Mouse (Mus musculus): ENCODE results near the gene Farsa.
A peak's percentile ranks its signal among the peaks of the same experiment; 100 is the strongest.

The Farsa gene

DNA sequence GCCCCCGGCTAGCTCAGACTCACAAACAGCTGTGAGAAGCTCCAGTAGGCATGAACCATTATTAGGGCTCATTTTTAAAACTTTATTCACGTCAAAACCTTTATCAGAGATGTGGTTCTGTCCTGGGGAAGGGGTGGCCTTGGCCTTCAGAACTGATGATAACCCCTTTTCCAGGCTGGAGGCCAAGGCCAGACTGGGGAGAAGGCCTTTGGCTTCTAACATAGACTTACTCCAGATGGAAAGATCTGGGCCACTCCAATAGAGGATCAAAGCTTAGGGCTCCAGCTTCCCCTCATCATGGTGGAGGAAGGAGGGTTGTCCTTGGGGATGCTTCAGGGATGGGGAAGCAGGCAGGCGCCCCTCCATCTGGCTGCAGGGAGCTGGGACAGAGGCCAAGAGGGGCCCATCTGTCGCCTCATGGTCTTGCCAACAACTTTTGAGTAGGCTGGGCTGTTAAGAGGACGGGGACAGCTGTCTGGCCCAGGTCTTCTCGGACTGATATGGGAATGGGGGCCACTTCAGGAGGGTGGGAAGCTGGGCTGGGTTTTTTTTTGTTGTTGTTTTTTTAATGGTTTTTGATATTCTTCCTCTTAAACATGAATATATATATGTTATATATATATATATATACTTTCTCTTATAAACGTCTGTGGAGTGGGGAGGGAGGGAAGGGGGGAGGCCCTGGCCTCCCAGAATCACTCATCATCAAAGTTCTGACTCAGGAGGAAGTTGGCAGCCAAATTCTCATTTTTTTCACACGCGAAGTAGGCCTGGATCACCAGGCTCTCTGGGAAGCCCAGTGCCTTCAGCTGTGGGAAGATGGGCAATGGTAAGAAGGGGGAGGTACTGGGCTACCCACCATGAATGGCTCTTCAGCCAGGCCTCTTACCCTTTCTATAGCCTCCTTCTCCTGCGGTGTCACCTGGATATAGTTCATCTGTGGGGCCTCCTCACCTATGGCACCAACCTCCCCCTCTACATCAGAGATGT lies 21.6 kb upstream of the Farsa start:
- DNase-seq (ENCODE audit: low spot score in 2 of 2) = peak in 1 of 2 experiments; percentile 64

DNA sequence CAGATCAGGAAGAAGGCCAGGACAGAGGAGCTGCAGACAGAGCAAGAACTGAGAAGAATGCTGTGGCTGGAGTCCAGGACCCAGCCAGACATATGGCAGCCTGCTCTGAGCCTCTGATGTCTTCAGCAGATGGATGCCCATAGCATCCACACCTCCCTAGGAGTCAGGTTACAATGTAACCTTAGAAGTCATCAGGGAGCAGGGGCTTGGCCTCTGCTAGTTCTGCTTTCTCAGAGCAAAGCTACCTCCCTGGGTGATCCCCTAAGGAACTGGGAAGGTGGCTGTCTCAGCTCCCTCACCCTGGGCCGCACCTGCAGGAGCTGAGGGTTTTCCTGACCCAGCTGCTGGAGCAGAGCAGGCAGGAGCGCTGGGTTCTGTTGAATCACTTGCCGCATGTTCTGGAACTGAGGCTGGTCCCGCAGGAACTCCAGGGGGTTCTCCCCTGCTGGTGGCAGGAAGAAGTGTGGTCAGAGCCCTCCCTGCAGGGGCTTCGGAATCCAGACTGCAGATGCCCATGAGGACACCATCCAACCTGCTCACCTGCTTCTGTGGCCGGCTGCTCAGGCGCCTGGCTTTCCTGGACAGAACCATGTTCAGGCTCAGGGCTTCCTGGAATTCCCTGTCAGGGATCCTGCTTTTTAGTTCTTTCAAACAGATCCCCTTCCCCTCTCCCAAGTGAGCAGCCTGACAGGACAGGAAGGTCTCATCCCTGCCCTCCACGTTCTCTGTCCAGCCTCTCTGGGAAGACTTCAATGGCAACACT lies 19.5 kb upstream of the Farsa start:
- DNase-seq (ENCODE audit: low spot score in 2 of 2) = peak in 1 of 2 experiments; percentile 36

DNA sequence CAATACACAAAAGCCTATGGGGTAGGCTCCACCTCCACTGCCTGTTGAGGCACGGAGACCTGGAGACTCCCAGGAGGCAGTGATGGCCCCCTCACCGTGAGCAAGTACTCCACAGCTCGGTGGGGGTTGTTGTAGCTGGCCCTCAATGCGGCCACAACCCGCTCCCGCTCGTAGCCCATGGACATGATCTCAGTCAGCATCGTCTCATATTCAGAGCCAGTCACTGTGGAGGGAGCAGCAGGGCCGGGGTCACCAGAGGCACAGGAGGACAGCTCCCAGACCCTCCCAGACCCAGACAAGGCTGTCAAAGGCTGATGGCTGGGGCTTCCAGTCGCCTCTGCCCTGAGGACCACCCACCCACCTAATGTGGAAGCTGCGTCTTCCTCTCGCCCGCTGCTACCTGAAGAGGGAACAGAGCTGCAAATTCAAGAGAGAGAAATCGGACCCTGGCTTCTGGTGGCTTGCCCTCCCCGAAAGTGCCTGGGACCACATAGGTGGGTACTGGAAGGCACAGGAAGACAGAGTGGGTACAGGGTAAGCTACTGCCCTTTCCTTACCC lies 18.8 kb upstream of the Farsa start:
- peak in 1 of 2 experiments; percentile 74 for DNase-seq (ENCODE audit: low spot score in 2 of 2)

DNA sequence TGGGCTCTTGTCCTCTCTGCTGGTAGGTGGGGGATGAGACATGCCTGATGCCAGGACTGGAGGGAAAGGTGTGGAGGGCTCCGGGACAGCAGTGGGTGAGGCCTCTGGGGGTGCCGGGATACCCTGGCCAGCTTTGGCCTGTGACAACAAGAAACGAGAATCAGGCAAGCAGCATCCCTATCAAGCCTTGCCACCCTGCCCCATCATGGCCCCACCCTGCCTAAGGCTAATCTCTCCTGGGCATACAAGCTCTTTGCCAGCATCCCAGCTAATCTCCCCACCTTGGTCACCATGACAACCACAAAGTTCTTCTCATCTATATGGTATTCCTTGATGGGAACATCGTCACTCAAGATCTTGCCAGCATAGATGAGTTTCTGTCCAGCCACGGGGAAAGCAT lies 18.3 kb upstream of the Farsa start:
- peak; percentile 86 to 88 for DNase-seq (ENCODE audit: low spot score in 2 of 2)

DNA sequence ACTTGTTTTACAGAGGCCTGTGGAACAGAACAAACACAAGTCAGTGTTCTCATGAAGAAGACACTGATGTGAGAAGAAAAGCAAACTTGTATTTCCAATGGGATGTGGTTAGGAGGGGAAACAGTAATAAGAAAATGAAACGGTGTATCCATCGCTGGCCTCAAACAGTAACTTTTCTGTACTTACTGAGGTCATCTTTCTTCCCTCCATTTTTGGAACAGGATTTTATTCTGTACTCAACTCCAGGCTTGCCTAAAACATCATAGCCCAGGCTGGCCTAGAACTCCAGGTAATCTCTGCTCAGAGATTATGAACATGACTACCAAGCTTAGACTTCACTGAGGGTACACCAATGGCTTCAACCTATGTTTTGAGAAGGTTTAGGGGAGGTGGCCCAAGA lies 17.4 kb upstream of the Farsa start:
- no peak for DNase-seq (ENCODE audit: low spot score in 2 of 2)

DNA sequence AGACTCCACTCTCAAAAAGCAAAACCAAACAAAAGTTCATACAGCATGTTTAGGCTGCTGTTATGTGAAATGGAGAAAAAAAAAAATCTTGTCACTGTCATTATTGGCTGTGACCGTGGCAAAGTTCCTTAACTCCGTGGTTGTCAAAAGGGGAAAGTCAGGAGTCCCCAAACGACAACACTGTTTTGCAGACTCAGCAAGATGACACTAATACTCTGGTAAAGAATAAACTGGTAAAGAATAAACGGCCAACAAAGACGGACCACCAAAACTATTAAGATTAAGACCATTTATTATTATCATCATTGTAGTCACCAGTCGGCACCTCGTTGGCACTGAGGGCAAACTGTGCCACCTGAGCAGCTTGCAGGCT lies 16.9 kb upstream of the Farsa start:
- no peak for DNase-seq (ENCODE audit: low spot score in 2 of 2)

DNA sequence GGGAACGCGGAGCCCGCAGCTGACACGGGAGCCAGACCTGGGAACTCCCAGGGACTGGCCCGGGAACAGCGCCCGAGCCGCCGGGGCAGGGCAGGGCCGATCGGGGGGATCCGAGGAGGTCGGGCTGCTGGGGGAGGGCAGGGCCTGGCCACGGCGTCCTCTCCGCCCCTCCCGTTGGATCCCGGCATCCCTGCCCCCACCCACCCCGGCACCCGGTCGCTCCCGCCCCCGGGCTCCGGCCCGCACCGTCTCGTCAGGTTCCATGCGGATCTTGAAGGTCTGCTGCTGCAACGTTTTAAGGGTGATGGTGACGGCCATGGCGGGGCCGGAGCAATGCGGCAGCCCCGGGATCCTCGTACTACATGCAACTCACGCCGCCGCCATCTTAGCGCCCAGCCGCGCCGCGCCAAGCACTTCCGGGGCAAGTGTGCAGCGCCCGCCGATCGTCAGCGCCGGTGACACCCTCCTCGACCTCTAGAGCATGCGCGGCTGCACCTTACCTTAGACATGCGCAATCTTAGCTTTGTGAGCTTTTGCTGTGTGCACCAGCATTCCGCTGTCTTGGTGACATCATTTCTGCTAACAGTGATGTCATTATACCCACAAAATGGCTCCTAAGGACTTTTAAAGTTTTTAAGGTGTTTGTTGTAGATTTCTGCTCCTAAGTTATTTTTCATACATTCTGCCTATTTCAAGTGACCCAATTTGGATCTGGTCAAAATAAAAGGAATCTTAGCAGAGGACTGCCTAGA lies 16.4 kb upstream of the Farsa start, which contains the start of gene Rad23a:
Gene Rad23a (minus strand): TSS at position 418 of the 752 bp plus-strand sequence.
- peak; percentile 91 to 95 for DNase-seq (ENCODE audit: low spot score in 2 of 2)

DNA sequence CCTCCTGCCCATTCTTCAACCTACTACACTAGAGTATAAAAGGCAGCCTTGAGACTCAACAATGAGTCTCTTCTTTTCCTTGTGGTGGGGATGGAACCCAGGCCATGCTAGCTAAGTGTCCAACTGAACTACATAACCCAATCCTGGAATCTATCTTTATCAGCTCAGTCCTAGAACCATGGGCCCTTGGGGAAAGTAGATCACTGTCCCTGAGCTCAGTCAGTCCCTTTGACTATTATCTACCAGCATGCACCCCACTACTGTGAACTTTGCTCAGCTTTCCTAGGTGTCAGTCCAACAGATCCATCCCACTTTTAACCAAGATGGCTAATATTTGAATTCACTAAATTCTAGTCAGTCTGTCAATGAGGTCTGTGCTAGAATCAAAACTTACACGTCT lies 15.3 kb upstream of the Farsa start:
- no peak for DNase-seq (ENCODE audit: low spot score in 2 of 2)

DNA sequence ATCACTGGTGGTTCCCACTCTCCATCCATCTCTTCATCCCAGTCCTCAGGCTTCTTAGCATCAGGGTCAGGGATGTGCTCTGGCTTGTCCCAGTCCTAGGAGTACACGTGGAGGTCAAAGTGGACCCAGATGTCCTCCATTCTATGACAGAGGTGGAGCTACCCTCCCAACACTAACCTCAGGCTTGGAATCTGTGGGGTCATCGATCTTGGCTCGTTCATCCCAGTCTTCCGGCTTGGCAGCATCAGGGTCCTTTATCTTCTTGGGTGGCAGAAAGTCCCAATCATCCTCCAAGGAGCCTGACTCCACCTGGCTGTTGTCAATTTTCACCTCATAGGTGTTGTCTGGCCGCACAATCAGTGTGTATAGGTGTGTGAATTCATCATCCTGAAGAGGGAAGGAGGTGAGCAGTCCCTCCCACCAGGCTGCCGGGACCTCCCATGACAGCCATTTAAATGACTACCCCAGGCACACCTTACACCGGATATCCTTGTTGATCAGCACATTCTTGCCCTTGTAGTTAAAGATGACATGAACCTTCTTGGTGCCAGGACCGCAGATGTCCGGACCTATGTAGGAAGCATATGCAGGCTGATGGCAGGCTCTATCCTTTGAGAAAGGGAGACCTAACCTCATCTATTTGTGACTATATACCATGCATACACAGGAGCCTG lies 12.3 kb upstream of the Farsa start:
- no peak for DNase-seq (ENCODE audit: low spot score in 2 of 2)

DNA sequence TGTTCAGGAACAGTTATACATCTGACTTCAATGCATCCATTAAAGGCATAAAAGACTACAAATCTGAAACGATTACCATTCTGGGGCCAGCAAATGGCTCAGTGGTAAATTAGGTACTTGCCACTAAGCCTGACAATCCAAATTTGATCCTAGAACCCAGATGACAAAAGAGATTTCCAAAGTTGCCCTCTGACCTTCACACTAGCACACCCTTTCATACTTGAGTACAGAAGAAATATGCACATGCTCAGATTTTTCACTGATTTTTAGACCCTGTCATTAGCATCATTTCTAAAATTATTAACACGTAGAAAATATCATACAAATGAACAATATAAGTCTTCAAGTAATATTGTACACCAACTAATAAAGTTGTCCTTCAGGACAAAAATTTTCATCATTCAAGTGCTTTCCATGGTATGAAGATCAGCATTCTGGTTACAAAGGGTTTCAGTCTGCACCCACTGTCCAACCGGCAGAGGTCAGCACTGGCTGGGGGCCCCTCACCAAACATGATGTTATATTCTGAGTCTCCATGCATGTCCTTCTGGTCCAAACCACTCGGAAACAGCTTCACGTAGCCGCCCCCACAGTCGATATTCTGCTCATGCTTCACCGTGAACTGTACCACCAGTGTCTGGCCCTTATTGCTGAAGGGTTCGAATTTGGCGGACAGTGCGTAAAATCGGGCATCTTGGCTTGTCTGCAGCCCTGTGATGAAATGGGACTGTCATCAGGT lies 11.3 kb upstream of the Farsa start:
- peak in 1 of 2 experiments; percentile 50 for DNase-seq (ENCODE audit: low spot score in 2 of 2)

DNA sequence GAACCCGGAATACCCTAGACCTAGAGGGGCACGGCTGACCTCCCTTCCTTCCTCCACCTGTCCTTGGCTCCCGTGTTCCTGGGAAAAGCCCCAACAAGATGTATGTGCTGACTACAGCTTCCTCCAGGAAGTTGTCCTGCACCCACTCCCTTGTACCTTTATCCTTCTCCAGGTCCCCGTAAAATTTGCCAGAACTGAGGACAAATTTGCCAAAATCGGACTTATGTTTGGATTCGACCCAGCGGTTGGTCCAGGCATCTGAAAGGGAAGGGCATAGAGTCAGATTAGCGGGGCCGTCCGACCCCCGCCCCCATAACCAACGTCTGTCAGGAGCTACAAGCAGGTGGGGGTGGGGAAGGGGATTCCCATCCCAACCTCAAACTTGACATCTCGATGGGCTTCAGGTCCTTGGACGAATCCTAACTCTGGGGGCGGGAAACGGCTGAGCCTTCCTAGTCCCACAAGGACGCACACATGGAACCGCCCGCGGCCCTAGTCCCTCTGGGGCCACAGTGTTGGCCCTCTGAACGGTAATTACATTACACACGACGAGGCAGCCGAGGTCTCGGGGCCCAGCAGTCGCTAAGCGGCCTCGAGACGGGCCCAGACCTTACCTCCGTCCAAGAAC lies 10.6 kb upstream of the Farsa start:
- no peak for DNase-seq (ENCODE audit: low spot score in 2 of 2)

DNA sequence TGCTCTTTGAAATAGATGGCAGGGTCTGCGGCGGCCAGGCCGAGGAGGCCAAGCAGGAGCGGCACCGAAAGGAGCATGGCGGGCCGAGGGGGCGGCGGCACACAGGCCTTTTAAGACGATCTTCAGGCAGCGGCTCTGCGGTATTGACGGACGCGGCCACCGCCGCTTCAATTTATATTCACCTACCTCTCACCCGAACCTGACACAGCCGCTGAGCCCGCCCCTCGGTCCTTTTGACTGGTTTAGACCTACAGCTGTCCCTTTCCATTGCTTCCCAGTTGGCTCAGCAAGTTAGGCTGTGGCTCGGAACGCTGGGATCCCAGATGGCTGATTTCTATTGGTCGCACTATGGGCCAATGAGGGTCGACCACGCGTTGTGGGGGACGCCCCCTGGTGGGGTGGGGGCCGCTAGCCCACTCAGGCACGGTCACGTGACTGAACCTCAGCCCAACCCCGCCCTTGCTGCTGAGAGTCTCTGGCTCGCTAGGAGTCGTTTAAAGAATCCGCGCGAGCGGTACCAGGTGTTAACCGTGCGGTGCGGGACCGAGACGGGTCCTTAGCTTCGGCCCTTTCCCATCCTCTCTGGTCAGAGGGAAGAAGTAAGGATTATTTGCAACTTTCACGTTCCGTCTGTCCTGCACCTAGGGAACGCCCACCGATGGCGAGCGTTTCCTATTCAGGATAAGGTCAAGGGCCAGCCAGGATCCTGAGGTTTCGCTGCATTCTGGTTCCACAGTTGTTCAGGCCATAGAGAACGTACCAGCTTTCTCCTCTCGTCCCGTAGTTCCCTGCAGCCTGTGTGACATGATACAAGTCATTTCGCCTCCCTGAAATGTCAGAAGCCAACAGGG lies 9.8 kb upstream of the Farsa start, which contains the start of gene Calr:
Gene Calr (minus strand): TSS at position 213 of the 851 bp plus-strand sequence.
- DNase-seq (ENCODE audit: low spot score in 2 of 2) = peak; percentile 99 to 100

DNA sequence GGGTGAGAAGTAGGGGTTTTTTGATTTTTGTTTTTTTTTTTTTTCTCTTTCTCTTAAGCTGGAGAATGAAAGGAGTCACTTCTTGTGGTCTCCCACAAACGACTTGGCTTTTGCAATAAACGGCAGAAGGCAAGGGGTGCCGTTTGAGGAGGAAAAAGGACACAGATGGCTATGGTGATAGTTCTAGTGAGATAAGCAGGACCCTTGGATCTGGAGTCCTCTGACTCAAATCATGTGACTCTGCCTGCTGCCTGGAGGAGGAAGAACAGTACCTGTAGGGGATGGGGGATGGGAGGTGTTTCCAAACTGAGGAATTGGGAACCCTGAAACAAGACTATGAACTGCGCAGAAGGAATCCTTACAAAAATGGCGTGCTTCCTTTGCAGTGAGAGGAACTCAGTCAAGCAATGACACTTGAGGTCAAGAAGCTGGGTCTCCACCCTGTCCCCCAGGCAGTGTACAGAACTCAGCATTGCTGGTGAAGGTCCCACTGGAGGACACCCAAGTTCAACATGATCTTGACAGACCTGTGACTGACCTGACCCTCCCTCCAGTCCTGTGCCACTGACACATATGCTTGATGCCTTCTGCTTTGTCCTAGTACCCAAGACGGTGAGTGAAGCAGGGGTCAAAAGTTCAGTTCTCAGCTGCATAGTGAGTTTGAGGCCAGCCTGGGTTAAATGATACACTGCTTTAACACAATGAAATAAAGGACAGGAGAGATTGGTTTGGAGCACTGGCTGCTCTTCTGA lies 8.9 kb upstream of the Farsa start:
- peak in 1 of 2 experiments; percentile 20 for DNase-seq (ENCODE audit: low spot score in 2 of 2)

DNA sequence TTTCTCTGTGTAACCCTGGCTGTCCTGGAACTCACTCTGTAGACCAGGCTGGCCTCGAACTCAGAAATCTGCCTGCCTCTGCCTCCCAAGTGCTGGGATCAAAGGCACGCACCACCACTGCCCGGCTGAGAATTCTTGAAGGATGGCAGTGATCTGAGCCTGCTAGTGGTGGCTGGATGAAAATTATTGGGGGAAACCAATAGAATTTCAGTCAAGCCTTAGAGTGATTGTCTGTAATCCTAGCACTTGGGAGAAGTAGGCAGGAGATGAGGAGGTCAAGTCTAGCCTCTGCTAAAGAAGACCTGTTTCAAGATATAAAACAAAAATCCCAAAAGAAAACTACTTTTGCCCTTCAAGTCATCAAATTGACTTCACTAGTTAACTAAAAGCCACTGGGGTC lies 355 bp upstream of the Farsa start:
- no peak for DNase-seq (ENCODE audit: low spot score in 2 of 2)

DNA sequence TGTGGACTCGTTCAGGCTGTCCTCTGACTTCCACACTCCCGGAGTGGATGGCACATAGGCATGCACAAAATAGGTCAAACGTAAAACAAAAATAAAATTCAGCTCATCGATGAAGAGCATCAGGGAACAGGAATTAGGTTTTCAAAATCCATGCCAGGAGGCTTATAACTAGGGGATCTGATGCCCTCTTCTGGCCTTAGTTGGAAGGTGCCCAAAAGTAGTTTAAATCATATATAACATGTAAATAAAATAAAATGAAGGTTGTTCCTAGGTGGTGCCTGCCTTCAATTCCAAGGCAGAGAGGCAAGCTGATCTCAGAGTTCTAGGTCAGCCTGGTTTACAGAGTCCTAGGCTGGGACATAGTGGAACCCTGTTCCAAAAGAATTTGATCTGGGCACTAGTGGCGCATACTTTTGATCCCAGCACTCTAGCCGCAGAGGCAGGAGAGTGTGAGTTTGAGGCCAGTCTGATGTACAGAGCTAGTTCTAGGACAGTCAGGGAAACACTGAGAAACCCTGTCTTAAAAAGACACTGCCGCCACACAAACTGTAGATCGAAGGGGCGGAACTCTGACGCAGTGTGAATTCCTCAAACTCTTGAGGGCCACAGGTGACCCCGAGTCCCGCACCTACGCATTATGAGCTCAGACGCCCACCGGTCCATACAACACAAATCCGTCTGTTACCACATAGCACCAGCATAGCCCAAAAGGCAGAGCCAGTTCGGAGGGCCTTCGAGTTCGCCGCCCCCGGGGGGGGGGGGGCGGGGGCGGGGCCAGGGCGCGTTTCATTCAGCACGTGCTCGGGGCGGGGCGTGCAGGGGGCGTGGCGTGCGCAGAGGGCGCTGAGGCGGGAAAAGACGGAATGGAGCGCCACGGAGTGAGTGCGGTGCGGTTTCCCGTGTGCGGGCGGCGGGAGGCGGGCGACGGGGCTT lies 14.9 kb downstream of the Farsa start, which contains the start of gene Syce2:
Gene Syce2 (plus strand): TSS at position 736 of the 933 bp plus-strand sequence.
- peak; percentile 89 to 94 for DNase-seq (ENCODE audit: low spot score in 2 of 2)

DNA sequence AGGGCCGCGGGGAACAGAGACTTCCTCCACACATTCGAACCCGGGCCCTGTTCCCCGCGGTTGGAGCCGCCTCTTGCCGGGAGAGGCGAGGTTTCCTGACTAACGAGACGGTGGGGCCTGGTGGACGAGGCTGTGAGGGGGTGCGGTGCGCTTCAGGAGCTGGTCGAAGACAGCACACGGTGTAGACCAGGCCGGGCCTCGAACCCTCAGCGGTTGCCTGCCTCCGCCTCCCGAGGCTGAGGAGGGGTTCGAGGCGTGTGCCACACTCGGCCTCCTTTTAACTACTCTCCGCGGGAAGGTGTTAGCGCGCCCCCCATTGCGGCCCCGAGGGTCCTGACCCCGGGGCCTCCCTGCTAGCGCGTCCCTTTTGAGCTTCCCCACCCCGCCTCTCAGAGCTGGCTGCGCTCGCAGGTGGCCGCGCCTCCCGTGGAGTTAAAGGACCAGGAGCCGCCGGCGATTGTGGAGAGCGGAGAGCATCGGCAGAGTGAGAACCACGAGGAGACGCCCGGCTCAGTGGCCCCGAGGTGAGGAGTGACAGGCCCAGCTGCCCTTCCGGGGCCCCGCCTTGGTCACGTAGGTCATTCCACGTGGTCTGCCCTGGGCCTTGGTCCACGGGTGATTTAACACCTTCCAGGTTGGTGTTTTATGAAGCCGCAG lies 15.6 kb downstream of the Farsa start:
- DNase-seq (ENCODE audit: low spot score in 2 of 2) = peak; percentile 51 to 81
